Mouse (Mus musculus) midbrain, embryonic 13.5 days (tissue): ENCODE measurements at regions not wholly inside any gene's neighbourhood (a gene's known extent, or its start where the extent isn't known, plus 50 kb on each side); places are given as distances from the start of the nearest gene placed in this dataset.

Source experiments
- ATAC-seq: fragments of 200-750 bp; cut with Nextera tagmentation; 2 replicates; pipeline ENCODE4 v1.8.0; 2017; ENCODE audit warnings: mild to moderate bottlenecking, moderate TSS enrichment, moderate library complexity
- H3K27ac ChIP-seq: fragments of 300-500 bp; sonication (generic); 2 replicates; pipeline ENCODE4 v1.5.1; 2015; ENCODE audit warnings: inconsistent platforms, mild to moderate bottlenecking, moderate library complexity
- H3K27me3 ChIP-seq: fragments of 300-500 bp; sonication (generic); 2 replicates; pipeline ENCODE4 v1.6.1; 2015; ENCODE audit warnings: mild to moderate bottlenecking, inconsistent platforms
- H3K36me3 ChIP-seq: fragments of 300-500 bp; sonication (generic); 2 replicates; pipeline ENCODE4 v1.6.1; 2015; ENCODE audit warnings: mild to moderate bottlenecking, inconsistent platforms
- H3K4me1 ChIP-seq: fragments of 300-500 bp; sonication (generic); replicated peaks from 2 replicates; pipeline ENCODE4 v1.6.1; 2015; ENCODE audit warnings: inconsistent platforms
- H3K4me2 ChIP-seq: fragments of 300-500 bp; sonication (generic); replicated peaks from 2 replicates; pipeline ENCODE4 v1.6.1; 2015; ENCODE audit warnings: moderate library complexity, mild to moderate bottlenecking, inconsistent platforms
- H3K4me3 ChIP-seq: fragments of 300-500 bp; sonication (generic); replicated peaks from 2 replicates; pipeline ENCODE4 v1.5.1; 2015; ENCODE audit warnings: mild to moderate bottlenecking, inconsistent platforms
- H3K9ac ChIP-seq: fragments of 300-500 bp; sonication (generic); replicated peaks from 2 replicates; pipeline ENCODE4 v1.6.1; 2015; ENCODE audit warnings: mild to moderate bottlenecking, inconsistent platforms
- H3K9me3 ChIP-seq: fragments of 300-500 bp; sonication (generic); 2 replicates; pipeline ENCODE4 v1.6.1; 2016; ENCODE audit warnings: mild to moderate bottlenecking, inconsistent platforms
- WGBS: fragments of 180-500 bp; shearing (Covaris S2); methylation state at CpG from one replicate; pipeline ENCODE4 v1.1.7; 2015; 5-methylcytosine and 5-hydroxymethylcytosine counted together

DNA sequence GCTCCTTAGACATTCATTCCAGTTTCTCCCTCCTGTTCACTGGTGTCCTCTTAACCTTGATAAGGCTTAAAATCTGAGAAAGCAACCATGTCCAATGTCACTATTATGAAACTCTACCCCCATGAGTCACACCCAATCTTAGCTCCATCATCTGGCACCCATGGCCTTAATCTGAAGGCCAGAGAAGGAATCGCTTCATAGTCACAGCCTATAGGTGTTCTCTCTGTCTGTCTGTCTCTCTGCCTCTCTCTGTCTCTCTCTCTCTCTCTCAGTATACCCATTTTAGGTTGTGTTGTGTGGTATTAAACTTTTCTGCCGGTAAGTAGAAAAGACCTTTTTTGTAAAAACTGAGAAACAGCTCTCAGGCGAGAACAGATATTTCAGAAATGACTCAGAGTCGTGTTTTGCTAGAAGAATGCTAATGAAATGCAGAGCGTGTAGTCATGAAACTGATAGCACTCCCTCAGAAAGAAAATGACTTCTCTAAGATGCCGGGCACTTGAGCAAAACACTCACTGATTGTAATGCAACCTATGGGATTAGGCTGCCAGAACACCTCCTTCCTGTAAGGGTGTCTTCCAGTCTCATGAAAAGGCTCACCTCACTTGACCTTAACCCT is 133.3 kb upstream of the Spdye4c start:
- H3K9ac ChIP-seq, result no peak overlapping the region
- H3K27ac ChIP-seq, result no peak overlapping the region
- H3K36me3 ChIP-seq, result no peaks in the 10 kb centered on the region
- ATAC-seq, result no peak
- H3K4me3 ChIP-seq, result no peak overlapping the region
- no peaks in the 10 kb centered on the region for H3K9me3 ChIP-seq
- no peak overlapping the region for H3K4me2 ChIP-seq
- 83% methylated on average over 6 of the region's 6 CpGs for WGBS
- H3K27me3 ChIP-seq, result no peaks in the 10 kb centered on the region
- H3K4me1 ChIP-seq, result no peaks in the 10 kb centered on the region

DNA sequence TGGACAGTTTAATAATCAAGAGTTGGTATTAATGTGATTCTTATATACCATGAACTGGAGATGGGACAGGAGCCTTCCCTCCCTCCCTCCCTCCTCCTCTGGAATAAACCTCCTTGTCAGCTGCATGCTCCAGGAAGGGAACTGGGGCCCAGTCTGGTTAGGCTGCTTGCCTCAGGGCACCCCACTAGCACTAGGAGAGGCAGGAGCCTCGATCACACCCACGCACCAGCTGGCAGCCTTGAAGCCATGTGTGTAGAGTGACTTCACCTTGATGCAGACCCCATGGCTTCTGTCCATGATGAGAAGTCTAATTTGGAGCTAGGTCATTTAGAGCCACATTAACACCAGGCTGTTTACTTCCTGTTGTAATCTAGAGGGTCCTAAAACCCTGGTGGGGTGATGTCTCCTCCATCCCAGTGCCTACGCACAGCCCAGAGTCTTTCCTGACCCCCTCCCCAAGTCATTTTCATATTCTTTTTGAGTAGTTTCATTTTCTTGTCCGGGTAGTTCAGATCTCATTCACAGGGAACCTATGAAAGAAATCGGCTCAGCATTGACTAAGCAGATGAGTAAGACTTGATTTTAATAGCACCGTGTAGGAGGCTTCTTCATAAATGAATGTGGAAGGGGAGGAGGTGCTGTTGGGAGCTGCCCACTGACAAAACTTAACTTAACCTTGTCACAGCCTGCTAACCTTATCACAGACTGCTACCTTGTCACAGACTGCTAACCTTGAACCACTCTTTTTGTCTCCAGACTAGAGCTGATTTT is 125.6 kb upstream of the Spdye4c start:
- Histone ChIP-seq H3K27ac (no peak overlapping the region), H3K4me3 (no peak overlapping the region), H3K4me2 (no peak overlapping the region), H3K9ac (no peak overlapping the region), H3K27me3 (no peaks in the 10 kb centered on the region), H3K4me1 (no peaks in the 10 kb centered on the region), H3K36me3 (no peaks in the 10 kb centered on the region), H3K9me3 (no peaks in the 10 kb centered on the region)
- ATAC-seq, result no peak
- 91% methylated on average over 6 of the region's 6 CpGs for WGBS

DNA sequence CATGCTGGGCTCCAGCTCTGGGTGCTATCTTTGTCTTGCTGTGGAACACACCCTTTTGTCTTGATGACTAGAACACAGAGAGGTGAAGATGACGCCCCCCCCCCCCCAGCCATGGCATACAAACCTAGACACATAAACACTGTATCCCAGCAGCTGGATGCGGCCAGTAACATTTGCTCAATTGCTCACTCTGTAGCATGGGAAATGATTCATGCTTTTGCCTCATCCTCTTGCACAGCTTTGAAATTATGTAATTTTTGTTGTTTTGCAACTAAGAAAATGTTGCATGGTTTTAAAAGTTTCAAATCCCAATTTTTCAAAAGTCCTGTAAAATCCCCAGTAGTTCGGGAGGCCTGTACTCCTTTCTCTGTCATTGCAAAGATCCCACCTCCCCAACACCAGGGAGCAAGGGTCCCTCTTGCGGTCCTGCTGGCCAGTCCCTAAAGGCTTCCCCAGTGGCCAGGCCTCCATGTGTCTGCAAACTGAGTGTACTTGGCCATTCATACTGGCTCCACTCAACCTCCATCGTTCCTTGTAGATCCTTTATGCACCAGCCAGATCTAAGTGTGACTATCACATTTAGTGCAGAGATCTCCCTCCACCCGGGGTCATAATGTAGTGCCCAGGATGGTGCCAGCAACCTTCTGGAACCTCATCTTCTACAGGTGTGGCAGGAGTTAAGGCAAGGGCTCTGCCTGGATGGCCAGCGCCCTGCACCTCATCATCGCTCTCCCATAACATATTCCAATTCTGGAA is 123.3 kb upstream of the Spdye4c start:
- no peak for ATAC-seq
- Histone ChIP-seq H3K4me2 (no peak overlapping the region), H3K9ac (no peak overlapping the region), H3K36me3 (no peaks in the 10 kb centered on the region), H3K4me3 (no peak overlapping the region), H3K27ac (no peak overlapping the region), H3K9me3 (no peaks in the 10 kb centered on the region), H3K27me3 (no peaks in the 10 kb centered on the region), H3K4me1 (no peaks in the 10 kb centered on the region)
- 86% methylated on average over 8 of the region's 8 CpGs for WGBS

DNA sequence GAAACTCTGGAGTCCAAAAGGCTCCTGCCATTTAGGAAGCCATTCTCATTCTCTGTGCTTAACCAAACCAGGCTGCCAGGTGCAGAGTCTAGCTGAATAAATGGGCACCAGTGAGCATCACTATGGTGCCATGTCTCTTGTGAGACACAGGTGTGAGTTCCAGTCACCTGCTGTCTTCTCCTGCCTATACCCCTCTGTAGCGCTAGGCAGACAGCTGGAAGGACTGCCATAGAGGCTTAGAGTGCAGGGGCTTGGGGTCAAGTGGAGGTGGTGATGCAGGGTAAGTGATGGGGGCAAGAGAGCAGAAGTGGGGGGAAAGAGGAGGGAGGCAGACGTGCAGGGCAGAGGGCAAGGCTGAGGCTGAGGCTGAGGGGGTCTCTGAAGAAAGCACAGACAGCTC is 122.7 kb upstream of the Spdye4c start:
- Histone ChIP-seq H3K4me3 (no peak overlapping the region), H3K36me3 (no peaks in the 10 kb centered on the region), H3K27me3 (no peaks in the 10 kb centered on the region), H3K9me3 (no peaks in the 10 kb centered on the region), H3K9ac (no peak overlapping the region), H3K4me2 (no peak overlapping the region), H3K27ac (no peak overlapping the region), H3K4me1 (no peaks in the 10 kb centered on the region)
- no peak for ATAC-seq
- WGBS, result 67% methylated on average over 2 of the region's 2 CpGs

DNA sequence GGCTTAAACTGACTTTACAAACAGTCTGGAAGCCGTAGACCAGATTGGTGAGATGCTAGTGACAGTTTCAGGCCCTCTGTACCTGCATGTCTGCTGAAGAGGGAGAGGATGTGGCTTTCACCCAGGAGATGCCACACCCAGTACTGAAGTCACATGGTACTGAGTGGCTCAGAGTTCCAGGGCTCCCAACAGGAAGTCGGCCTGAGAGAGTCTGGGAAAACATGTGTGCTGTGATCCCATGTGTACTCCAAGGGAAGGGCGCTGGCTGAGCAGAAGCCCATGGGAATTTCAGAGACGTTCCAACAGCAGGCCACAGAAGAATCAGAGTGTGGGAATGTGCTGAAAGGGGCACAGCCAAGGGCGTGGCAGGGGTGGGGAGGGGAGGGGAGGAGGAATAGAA is 120.7 kb upstream of the Spdye4c start:
- no peaks in the 10 kb centered on the region for H3K36me3 ChIP-seq
- H3K27ac ChIP-seq, result no peak overlapping the region
- H3K9ac ChIP-seq, result no peak overlapping the region
- H3K4me3 ChIP-seq, result no peak overlapping the region
- no peak for ATAC-seq
- WGBS, result 47% methylated on average over 5 of the region's 5 CpGs
- no peaks in the 10 kb centered on the region for H3K9me3 ChIP-seq
- no peaks in the 10 kb centered on the region for H3K27me3 ChIP-seq
- no peak overlapping the region for H3K4me2 ChIP-seq
- H3K4me1 ChIP-seq, result no peaks in the 10 kb centered on the region

DNA sequence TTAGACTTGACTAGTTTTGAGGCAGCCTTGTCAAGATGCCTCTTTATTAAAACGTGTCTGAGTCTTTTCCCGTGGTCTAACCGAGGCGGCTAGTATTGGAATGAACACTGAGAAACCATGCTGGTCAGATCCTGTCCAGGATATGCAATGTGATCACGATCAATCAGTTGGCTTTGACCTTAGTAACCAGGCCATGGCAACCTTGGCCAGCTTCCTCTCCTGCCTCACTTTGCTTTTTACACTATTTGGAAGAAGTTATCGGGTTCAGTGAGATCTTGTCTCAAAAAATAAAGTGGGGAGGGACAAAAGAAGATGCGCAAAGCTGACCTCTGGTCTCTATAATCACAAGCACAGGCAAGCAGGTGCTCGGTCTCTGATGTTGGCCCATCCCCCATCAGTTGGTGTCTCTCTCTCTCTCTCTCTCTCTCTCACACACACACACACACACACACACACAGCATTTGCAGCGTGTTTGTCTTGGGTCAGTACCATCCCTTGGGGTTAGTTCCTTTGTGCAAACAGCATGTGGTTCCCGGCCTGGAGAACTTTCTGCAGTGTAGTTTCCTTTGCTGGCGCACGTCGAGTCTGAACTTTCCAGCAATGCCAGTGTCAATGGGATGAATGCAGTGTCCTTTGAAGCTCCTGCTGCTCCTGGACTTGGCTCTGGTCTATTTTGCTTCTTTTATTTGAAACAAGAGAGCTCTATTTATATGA is 117.6 kb upstream of the Spdye4c start:
- no peak overlapping the region for H3K4me3 ChIP-seq
- H3K4me2 ChIP-seq, result no peak overlapping the region
- H3K9me3 ChIP-seq, result no peaks in the 10 kb centered on the region
- no peaks in the 10 kb centered on the region for H3K27me3 ChIP-seq
- WGBS, result 66% methylated on average over 13 of the region's 13 CpGs
- no peak for ATAC-seq
- no peak overlapping the region for H3K27ac ChIP-seq
- H3K9ac ChIP-seq, result no peak overlapping the region
- H3K36me3 ChIP-seq, result no peaks in the 10 kb centered on the region
- H3K4me1 ChIP-seq, result no peaks in the 10 kb centered on the region

DNA sequence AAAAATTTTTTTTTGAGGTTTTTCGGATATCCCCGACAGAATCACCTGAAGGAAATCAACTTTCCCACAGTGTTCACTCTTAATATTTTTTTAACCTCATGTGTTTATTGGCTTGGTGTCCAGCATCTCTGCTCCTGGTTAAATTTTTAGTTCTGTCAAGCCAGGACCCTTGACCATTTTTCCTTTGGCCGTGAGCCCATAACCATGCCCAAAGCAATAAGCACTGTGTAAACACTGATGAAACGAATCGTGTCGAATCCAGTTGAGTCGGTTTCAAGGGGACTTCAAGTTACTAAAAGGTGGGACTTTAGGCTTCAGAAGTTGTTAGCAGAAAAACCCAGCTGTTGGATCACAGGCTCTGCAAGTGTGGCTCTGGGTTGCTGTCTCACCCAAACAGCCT is 117.0 kb upstream of the Spdye4c start:
- Histone ChIP-seq H3K4me1 (no peaks in the 10 kb centered on the region), H3K27ac (no peak overlapping the region), H3K9me3 (no peaks in the 10 kb centered on the region), H3K4me3 (no peak overlapping the region), H3K36me3 (no peaks in the 10 kb centered on the region), H3K4me2 (no peak overlapping the region), H3K27me3 (no peaks in the 10 kb centered on the region), H3K9ac (no peak overlapping the region)
- ATAC-seq, result no peak
- 86% methylated on average over 7 of the region's 7 CpGs for WGBS

DNA sequence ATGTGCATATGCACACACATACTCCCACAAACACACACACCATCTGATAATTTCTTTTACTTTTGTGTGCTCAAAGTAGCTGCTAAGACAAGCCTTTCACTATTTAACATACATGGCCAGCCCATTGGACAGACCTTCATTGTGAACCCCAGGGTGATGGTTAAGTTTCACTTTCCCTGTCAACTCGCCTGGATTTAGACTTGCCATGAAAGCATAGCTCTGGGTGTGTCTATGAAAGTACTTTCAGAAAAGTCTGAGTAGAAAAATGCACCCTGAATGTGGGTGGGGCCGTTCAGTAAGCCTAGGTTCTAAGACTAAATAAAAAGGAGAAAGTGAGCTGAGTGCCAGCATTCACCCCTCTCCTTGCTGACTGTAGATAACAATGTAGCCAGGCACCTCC is 113.8 kb upstream of the Spdye4c start:
- Histone ChIP-seq H3K9ac (no peak overlapping the region), H3K9me3 (no peaks in the 10 kb centered on the region), H3K27me3 (no peaks in the 10 kb centered on the region), H3K36me3 (no peaks in the 10 kb centered on the region), H3K4me2 (no peak overlapping the region), H3K4me3 (no peak overlapping the region), H3K4me1 (no peaks in the 10 kb centered on the region), H3K27ac (no peak overlapping the region)
- WGBS, result 73% methylated on average over 2 of the region's 2 CpGs
- ATAC-seq, result no peak

DNA sequence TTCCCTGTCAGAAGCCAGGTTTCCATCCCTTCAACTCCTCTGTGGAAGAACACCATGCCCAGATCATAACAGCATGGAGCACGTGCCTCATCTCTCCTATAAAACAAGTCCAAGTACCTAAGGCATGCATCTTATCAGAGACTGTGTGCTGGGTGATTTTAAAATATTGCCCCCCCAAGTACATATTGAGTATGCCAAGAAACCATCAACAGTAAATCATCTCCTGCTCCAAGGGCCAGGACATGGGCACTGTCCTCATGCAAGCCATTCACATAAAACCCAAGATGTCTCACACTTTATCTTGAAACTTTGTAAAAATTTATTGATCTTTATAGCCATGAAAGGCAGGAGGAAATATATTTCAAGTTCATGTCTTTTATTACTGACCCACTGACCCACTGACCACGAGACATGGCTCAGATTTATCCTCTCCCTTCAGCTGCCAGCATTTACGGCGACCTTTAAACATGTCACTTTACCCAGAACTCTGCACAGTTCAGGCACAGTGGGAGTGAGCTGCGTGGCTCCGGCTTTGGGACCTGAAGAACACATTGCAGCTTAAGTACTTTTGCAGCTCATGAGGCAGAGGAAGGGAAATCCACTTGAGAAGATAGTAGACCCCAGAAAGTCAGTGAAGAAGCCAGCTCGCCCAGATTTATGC is 99.7 kb upstream of the Spdye4c start:
- H3K4me3 ChIP-seq, result no peak overlapping the region
- WGBS, result 90% methylated on average over 7 of the region's 7 CpGs
- H3K9ac ChIP-seq, result no peak overlapping the region
- H3K27me3 ChIP-seq, result no peaks in the 10 kb centered on the region
- H3K4me2 ChIP-seq, result no peak overlapping the region
- H3K4me1 ChIP-seq, result no peaks in the 10 kb centered on the region
- H3K27ac ChIP-seq, result no peak overlapping the region
- H3K9me3 ChIP-seq, result no peaks in the 10 kb centered on the region
- ATAC-seq, result no peak
- H3K36me3 ChIP-seq, result no peaks in the 10 kb centered on the region

DNA sequence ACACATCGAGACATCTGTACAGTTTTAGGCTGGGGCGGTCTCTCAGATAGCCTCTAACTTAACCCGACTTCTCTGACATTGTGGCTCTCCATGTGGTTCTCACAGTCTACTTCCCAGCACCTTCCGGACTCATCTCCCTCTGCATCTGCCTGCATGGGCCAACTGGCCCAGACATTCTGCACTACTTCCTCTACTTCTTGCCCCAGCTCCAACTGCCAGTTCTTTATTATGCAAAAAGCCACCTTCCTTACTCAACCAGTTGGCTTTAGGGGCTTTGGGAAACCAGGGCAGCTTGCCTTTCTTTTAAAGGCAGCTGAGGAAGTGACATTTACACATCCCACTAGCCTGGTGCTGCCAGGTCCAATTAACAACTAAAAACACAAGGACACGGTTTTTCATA is 97.1 kb upstream of the Spdye4c start:
- Histone ChIP-seq H3K27me3 (no peaks in the 10 kb centered on the region), H3K27ac (no peak overlapping the region), H3K9ac (no peak overlapping the region), H3K4me2 (no peak overlapping the region), H3K36me3 (no peaks in the 10 kb centered on the region), H3K4me3 (no peak overlapping the region), H3K4me1 (peaks cover 7% of the 10 kb centered on the region; the same call in 1 of the 2 replicates), H3K9me3 (no peaks in the 10 kb centered on the region)
- no peak for ATAC-seq
- 87% methylated on average over 5 of the region's 5 CpGs for WGBS

DNA sequence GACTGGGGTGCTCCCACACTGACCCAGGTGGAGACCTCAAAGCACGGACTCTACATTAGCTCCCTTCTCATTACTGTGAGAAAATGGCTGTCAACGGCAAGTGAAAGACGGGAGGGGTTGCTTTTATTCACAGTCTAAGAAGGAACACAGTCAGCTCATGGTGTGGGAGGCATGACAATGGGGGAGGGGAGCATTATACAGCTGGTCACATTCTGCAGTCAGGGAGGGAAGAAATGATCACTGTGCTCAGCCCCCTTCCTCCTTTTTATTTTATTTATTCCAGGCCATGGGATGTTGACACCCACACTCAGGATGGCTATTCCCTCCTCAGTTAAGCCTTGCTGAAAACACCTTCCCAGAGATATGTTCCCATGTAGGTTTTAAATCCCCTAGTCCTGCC is 93.1 kb upstream of the Spdye4c start:
- H3K4me3 ChIP-seq, result no peak overlapping the region
- no peaks in the 10 kb centered on the region for H3K9me3 ChIP-seq
- peaks cover 7% of the 10 kb centered on the region; the same call in 1 of the 2 replicates for H3K4me1 ChIP-seq
- 60% methylated on average over 3 of the region's 3 CpGs for WGBS
- H3K27me3 ChIP-seq, result no peaks in the 10 kb centered on the region
- H3K27ac ChIP-seq, result no peak overlapping the region
- no peaks in the 10 kb centered on the region for H3K36me3 ChIP-seq
- no peak overlapping the region for H3K4me2 ChIP-seq
- ATAC-seq, result no peak
- no peak overlapping the region for H3K9ac ChIP-seq
